Mouse (Mus musculus): ENCODE measurements around the gene Spint1.

Spint1 gene

GRCm38 (mm10) chr2:119237210-119237870, at the start of gene Spint1:
Gene Spint1 (plus strand): TSS chr2:119237362.
- peak; percentile 57 for DNase-seq (ENCODE audit: low spot score)

GRCm38 (mm10) chr2:119189029-119189710, 48.0 kb upstream of the Spint1 start:
- DNase-seq (ENCODE audit: low spot score) = peak; percentile 83

- no peak for DNase-seq (ENCODE audit: low spot score)
Measured at GRCm38 (mm10) chr2:119190969-119191368, 46.2 kb upstream of the Spint1 start.

- no peak for DNase-seq (ENCODE audit: low spot score)
Measured at GRCm38 (mm10) chr2:119194140-119194539, 43.0 kb upstream of the Spint1 start.

GRCm38 (mm10) chr2:119196316-119197108, 40.6 kb upstream of the Spint1 start:
- DNase-seq (ENCODE audit: low spot score) = no peak

GRCm38 (mm10) chr2:119197493-119197892, 39.7 kb upstream of the Spint1 start:
- DNase-seq (ENCODE audit: low spot score) = no peak

- DNase-seq (ENCODE audit: low spot score) = no peak
Measured at GRCm38 (mm10) chr2:119198049-119198448, 39.1 kb upstream of the Spint1 start.

GRCm38 (mm10) chr2:119198934-119199333, 38.2 kb upstream of the Spint1 start:
- DNase-seq (ENCODE audit: low spot score) = no peak

- DNase-seq (ENCODE audit: low spot score) = peak; percentile 23
Measured at GRCm38 (mm10) chr2:119202914-119203453, 34.2 kb upstream of the Spint1 start.

- DNase-seq (ENCODE audit: low spot score) = no peak
Measured at GRCm38 (mm10) chr2:119203871-119204460, 33.2 kb upstream of the Spint1 start.

- DNase-seq (ENCODE audit: low spot score) = no peak
Measured at GRCm38 (mm10) chr2:119207961-119208343, 29.2 kb upstream of the Spint1 start.

- DNase-seq (ENCODE audit: low spot score) = peak; percentile 97
Measured at GRCm38 (mm10) chr2:119208344-119209175, 28.6 kb upstream of the Spint1 start, which contains the start of the genes Zfyve19 and Dnajc17. Gene Zfyve19 (plus strand): TSS chr2:119208617. Gene Dnajc17 (minus strand): TSS chr2:119208795.

GRCm38 (mm10) chr2:119209176-119209507, 28.0 kb upstream of the Spint1 start:
- no peak for DNase-seq (ENCODE audit: low spot score)

- DNase-seq (ENCODE audit: low spot score) = no peak
Measured at GRCm38 (mm10) chr2:119229775-119230704, 7.1 kb upstream of the Spint1 start, which contains the start of gene Ppp1r14d. Gene Ppp1r14d (minus strand): TSS chr2:119229906.

GRCm38 (mm10) chr2:119236682-119237209, 416 bp upstream of the Spint1 start:
- DNase-seq (ENCODE audit: low spot score) = no peak

- DNase-seq (ENCODE audit: low spot score) = no peak
Measured at GRCm38 (mm10) chr2:119237871-119238220, 684 bp downstream of the Spint1 start.

- peak; percentile 47 for DNase-seq (ENCODE audit: low spot score)
Measured at GRCm38 (mm10) chr2:119238671-119239070, 1.5 kb downstream of the Spint1 start.

- DNase-seq (ENCODE audit: low spot score) = no peak
Measured at GRCm38 (mm10) chr2:119240075-119240818, 3.1 kb downstream of the Spint1 start.

- DNase-seq (ENCODE audit: low spot score) = no peak
Measured at GRCm38 (mm10) chr2:119240819-119241186, 3.6 kb downstream of the Spint1 start.
